Mouse (Mus musculus): ENCODE measurements around the gene Vmn1r14.
"Not testable (repeated sequence)": the region's sequence is repeated elsewhere in the genome, so short reads cannot be mapped to it uniquely, and the experiment has no call there.

The Vmn1r14 gene

DNA sequence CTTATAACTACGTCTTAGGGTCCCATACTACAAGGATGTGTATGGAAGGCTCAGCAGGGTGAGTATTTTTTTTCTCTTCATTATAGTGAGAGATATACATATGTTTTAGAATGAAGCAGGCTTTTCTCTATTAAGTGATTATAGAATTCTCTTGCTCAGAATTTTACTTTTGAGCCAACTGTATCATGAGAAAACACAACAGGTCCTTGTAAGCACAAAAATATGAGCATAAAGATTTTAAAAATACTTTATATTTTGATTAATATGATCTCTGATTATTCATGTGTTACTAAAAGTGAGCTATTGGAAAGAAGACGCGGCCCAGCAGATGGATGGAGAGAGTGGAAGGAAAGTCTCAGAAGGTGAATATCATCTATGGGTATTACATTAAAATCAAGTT, at the start of gene Vmn1r14:
TSS of gene Vmn1r14 (plus strand) at position 301 of the 400 bp plus-strand sequence.
- no peak for DNase-seq

DNA sequence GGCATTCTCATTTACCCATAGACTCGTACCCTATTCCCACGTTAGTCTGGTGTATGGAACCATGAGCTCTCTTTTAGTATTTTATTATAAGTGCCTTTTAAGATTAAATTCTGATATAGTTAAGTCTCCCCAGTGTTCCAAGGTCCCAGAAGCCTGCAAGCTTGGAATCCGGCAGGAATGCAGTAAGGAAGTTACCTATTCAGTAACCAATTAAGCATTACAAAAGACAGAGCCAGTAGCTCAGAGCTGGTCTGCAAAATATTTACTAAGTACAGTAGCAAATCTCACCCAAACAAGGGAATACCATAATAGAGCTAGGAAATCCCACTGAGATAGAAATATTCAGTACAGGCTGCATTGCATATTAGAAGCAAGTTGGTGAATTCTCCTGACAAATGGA, 41.5 kb upstream of the Vmn1r14 start:
- DNase-seq, result not testable (repeated sequence)

DNA sequence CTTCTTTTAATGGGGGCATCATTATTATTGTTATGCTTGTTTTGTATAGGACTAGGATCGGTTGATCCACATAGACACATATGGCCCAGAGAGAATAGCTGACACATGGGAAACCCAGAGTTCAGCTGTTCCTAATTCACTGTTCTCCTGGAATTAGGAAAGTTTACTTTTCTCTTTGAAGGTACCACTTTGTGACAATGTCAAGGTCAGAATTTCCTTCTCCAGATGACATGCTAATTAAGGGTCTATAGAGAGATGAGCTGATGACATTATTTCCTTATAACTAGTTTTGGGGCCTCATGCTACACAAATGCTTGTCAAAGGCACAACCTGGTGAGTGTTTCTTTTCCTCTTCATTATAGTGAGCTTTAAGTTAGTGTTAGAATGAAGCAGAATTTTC, 28.5 kb upstream of the Vmn1r14 start, which contains the start of gene Vmn1r13:
TSS of gene Vmn1r13 (plus strand) at position 301 of the 400 bp plus-strand sequence.
- DNase-seq, result not testable (repeated sequence)

DNA sequence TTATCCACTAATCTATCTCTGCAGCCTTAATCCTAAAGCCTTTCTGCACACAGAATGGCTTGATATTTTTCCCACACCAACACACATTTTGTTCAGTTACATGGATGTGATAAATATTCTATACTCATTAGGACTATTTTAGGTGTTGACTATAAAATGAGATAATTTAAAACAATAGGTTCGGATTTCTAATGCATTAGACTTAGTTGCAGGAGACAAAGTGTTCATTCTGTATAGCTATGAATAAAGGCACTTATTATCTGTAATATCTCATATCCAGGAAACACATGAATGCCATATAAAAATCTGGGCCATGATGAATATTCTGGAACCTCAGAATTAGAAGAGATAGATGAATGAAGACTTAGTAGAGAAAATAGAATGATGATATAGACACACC, 26.2 kb downstream of the Vmn1r14 start, which contains the start of gene Vmn1r15:
TSS of gene Vmn1r15 (plus strand) at position 301 of the 400 bp plus-strand sequence.
- no peak for DNase-seq

DNA sequence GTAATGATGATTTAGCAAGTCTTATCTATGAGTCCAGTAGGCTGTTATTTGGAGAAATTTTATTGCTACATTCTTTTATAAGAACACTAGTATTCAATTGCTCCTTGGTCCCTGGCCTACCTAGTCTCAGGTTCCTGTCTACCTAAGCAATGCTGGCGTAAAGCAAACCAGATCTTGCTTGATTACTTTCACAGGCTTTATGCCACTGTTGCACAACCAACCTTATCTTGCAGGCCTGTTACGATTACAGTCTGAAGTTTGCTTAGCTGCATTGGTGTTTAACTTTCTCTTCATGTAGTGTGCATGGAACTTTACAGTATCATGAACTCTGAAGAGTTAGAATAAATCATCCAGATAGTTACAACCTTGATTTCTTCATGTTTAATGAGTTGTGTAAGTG, 29.5 kb downstream of the Vmn1r14 start:
- DNase-seq, result no peak

DNA sequence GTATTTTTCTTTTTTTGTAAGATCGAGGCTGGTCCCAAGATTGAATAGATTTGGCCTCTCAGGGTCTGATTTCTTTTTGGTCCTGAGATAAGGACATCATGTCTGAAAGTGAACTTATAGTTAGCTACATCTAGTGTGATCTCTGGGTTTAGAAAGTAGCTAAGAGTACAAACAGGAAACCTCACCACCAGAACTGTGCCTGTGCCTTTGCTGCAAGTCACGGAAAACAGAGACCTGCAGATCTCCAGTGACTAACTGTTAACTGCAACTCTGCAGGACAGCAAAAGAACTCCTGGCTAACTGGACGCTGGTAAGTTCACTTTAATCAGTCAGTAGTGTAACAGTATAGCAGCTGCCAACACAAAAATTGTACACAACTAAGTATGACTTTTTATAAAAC, 40.4 kb downstream of the Vmn1r14 start:
- no peak for DNase-seq

DNA sequence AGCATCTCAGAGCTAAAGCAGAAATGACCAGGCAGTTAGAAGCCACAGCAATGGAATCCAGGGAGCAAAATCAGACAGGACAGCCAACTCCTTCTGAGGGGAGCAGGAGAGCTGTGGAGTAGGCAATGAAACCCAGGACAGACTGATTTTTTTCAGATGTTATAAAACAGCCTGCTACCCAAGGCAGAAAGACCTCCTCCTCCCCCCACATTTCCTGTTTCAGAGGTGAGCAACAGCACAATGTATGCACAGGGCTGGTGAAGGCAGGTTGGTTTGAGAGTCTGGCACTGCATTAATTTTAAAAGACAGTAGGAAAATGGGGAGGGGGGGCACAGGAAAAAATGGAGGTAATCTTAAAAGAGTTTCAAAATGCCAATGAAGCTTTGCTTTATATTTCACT, 41.0 kb downstream of the Vmn1r14 start:
- DNase-seq, result no peak

DNA sequence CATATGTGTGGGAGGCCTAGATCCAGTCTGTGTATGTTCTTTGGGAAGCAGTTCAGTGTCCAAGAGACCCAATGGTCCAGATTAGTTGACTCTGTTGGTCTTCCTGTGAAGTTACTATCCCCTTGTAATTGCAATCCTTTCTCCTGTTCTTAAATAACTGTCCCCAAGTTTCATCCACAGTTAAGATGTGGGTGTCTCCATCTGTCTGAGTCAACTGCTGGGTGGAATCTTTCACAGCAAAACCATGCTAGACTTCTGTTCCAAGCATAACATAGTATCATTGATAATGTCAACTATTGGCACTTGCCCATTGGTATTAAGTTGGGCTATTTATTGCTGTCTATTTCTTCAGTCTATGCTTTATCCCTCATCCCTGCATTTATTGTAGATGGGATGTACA, 47.5 kb downstream of the Vmn1r14 start:
- no peak for DNase-seq

All from thymus, postnatal 25 days (tissue).